Mouse (Mus musculus) embryonic facial prominence, embryonic 11.5 days (tissue): ENCODE measurements around the gene Fbxo46. TPM values are rescaled to one million over a fixed set of nuclear protein-coding genes. Genes with fewer than 3 reads are reported as not detected.
"Not testable (repeated sequence)": the region's sequence is repeated elsewhere in the genome, so short reads cannot be mapped to it uniquely, and the experiment has no call there.

Experiments used
- ATAC-seq: fragments of 200-750 bp; cut with Nextera tagmentation; replicated peaks from 2 replicates; pipeline ENCODE4 v1.8.0; 2017; ENCODE audit warnings: low read depth; ENCODE audit not compliant: insufficient number of reproducible peaks, low FRiP score, low TSS enrichment
- DNase-seq: peaks from one replicate; pipeline ENCODE4 v3.0.0-alpha.2; 2015; ENCODE audit warnings: low spot score
- H3K27ac ChIP-seq: fragments of 300-500 bp; sonication (generic); replicated peaks from 2 replicates; pipeline ENCODE4 v1.5.1; 2014; ENCODE audit warnings: mild to moderate bottlenecking, low read depth, low read length, control low read depth
- H3K27me3 ChIP-seq: fragments of 300-500 bp; sonication (generic); 2 replicates; pipeline ENCODE4 v1.6.1; 2014; ENCODE audit warnings: mild to moderate bottlenecking, low read length, moderate library complexity, mixed read lengths; ENCODE audit not compliant: control insufficient read depth, insufficient read depth
- H3K36me3 ChIP-seq: fragments of 300-500 bp; sonication (generic); replicated peaks from 2 replicates; pipeline ENCODE4 v1.6.1; 2014; ENCODE audit warnings: low read depth, mild to moderate bottlenecking, low read length, moderate library complexity, mixed read lengths; ENCODE audit not compliant: control insufficient read depth, insufficient read depth
- H3K4me1 ChIP-seq: fragments of 300-500 bp; sonication (generic); 2 replicates; pipeline ENCODE4 v1.6.1; 2014; ENCODE audit warnings: low read length, mixed read lengths; ENCODE audit not compliant: control insufficient read depth, insufficient read depth
- H3K4me2 ChIP-seq: fragments of 300-500 bp; sonication (generic); 2 replicates; pipeline ENCODE4 v1.6.1; 2014; ENCODE audit warnings: low read depth, mild to moderate bottlenecking, control low read depth, low read length, moderate library complexity
- H3K4me3 ChIP-seq: fragments of 300-500 bp; sonication (generic); 2 replicates; pipeline ENCODE4 v1.5.1; 2014; ENCODE audit warnings: low read depth, low read length, control low read depth
- H3K9ac ChIP-seq: fragments of 300-500 bp; sonication (generic); replicated peaks from 2 replicates; pipeline ENCODE4 v1.6.1; 2014; ENCODE audit warnings: mild to moderate bottlenecking, control low read depth, low read length
- H3K9me3 ChIP-seq: fragments of 300-500 bp; sonication (generic); replicated peaks from 2 replicates; pipeline ENCODE4 v1.6.1; 2016; ENCODE audit warnings: mild to moderate bottlenecking, low read length, inconsistent platforms, mixed read lengths; ENCODE audit not compliant: control insufficient read depth
- WGBS: fragments of 180-500 bp; shearing (Covaris S2); extraction: QIAGEN DNeasy Blood & Tissue Kit; methylation state at CpG from one replicate; pipeline ENCODE4 v1.1.7; 2014; 5-methylcytosine and 5-hydroxymethylcytosine counted together
- polyA plus RNA-seq: library from polyadenylated mRNA; unstranded; fragments of >200 nt; fragmentation: Nextera tagmentation; extraction: Ambion mirVana; gene quantifications from 2 replicates; pipeline ENCODE4 v1.2.1, GENCODE M21; 2014

The Fbxo46 gene
- polyA plus RNA-seq, 1 experiment from 2014 or later = 7.4 TPM

- ATAC-seq = no peak
- H3K4me2 ChIP-seq = no peak overlapping the region
- WGBS = 49% methylated on average over 5 of the region's 5 CpGs
- no peak overlapping the region for H3K9ac ChIP-seq
- no peak overlapping the region for H3K27ac ChIP-seq
- H3K27me3 ChIP-seq = no peaks in the 10 kb centered on the region
- H3K4me3 ChIP-seq = no peak overlapping the region
- no peaks in the 10 kb centered on the region for H3K4me1 ChIP-seq
- peaks cover 7% of the 10 kb centered on the region for H3K36me3 ChIP-seq
- DNase-seq = peak; percentile 71
- no peaks in the 10 kb centered on the region for H3K9me3 ChIP-seq
Observed at GRCm38 (mm10) chr7:19137380-19137779, 17.7 kb downstream of the Fbxo46 start.

- WGBS = 89% methylated on average over 10 of the region's 10 CpGs
- Histone ChIP-seq H3K4me2 (no peak overlapping the region), H3K36me3 (no peaks in the 10 kb centered on the region; the same call in 1 of the 2 replicates), H3K4me1 (no peaks in the 10 kb centered on the region), H3K9ac (no peak overlapping the region), H3K9me3 (no peaks in the 10 kb centered on the region), H3K4me3 (no peak overlapping the region), H3K27me3 (no peaks in the 10 kb centered on the region), H3K27ac (no peak overlapping the region)
- no peak for DNase-seq
- ATAC-seq = no peak
Observed at GRCm38 (mm10) chr7:19146793-19147192, 27.1 kb downstream of the Fbxo46 start.

GRCm38 (mm10) chr7:19147497-19148045 lies 27.9 kb downstream of the Fbxo46 start:
- no peaks in the 10 kb centered on the region for H3K9me3 ChIP-seq
- no peaks in the 10 kb centered on the region; the same call in 1 of the 2 replicates for H3K36me3 ChIP-seq
- no peak overlapping the region for H3K4me3 ChIP-seq
- no peak overlapping the region for H3K9ac ChIP-seq
- H3K4me2 ChIP-seq = no peak overlapping the region
- no peak overlapping the region for H3K27ac ChIP-seq
- H3K4me1 ChIP-seq = no peaks in the 10 kb centered on the region
- peak; percentile 33 for DNase-seq
- no peak for ATAC-seq
- no peaks in the 10 kb centered on the region for H3K27me3 ChIP-seq
- whole genome bisulfite sequencing = 50% methylated on average over 6 of the region's 6 CpGs

- DNase-seq (no peak), ATAC-seq (no peak)
- peak overlapping the region; percentile 35 for H3K9ac ChIP-seq
- peak overlapping the region; percentile 62 for H3K4me3 ChIP-seq
- WGBS = 13% methylated on average over 20 of the region's 20 CpGs
- H3K4me1 ChIP-seq = no peaks in the 10 kb centered on the region
- peaks cover 3% of the 10 kb centered on the region for H3K36me3 ChIP-seq
- H3K27ac ChIP-seq = no peak overlapping the region
- H3K27me3 ChIP-seq = no peaks in the 10 kb centered on the region
- no peaks in the 10 kb centered on the region for H3K9me3 ChIP-seq
- H3K4me2 ChIP-seq = peak overlapping the region; percentile 65
Observed at GRCm38 (mm10) chr7:19148180-19148874, 28.7 kb downstream of the Fbxo46 start.

GRCm38 (mm10) chr7:19148875-19149541 lies 29.3 kb downstream of the Fbxo46 start, which contains the start of gene Qpctl:
TSS of gene Qpctl (minus strand) at chr7:19149291.
- H3K4me1 ChIP-seq = no peaks in the 10 kb centered on the region
- DNase-seq (peak; percentile 99), ATAC-seq (peak; percentile 94)
- WGBS = under 1% methylated on average over 43 of the region's 43 CpGs
- H3K9ac ChIP-seq = peak within 1 kb of the TSS; percentile 68
- peaks cover 7% of the 10 kb centered on the region for H3K36me3 ChIP-seq
- H3K4me3 ChIP-seq = peak within 1 kb of the TSS; percentile 62
- H3K4me2 ChIP-seq = peak within 1 kb of the TSS; percentile 66
- no peak within 1 kb of the TSS; the same call in 1 of the 2 replicates for H3K27ac ChIP-seq
- H3K9me3 ChIP-seq = no peaks in the 10 kb centered on the region
- H3K27me3 ChIP-seq = no peaks in the 10 kb centered on the region

GRCm38 (mm10) chr7:19149626-19150025 lies 30.0 kb downstream of the Fbxo46 start, which contains the start of gene Snrpd2:
TSS of gene Snrpd2 (plus strand) at chr7:19149722.
- peaks cover 7% of the 10 kb centered on the region for H3K36me3 ChIP-seq

GRCm38 (mm10) chr7:19151121-19151520 lies 31.5 kb downstream of the Fbxo46 start:
- H3K36me3 ChIP-seq, DNase-seq, H3K27ac ChIP-seq, H3K4me2 ChIP-seq, H3K27me3 ChIP-seq, H3K9me3 ChIP-seq, H3K4me3 ChIP-seq, H3K9ac ChIP-seq, H3K4me1 ChIP-seq, ATAC-seq: not testable (repeated sequence)
- 92% methylated on average over 10 of the region's 10 CpGs for WGBS

More at GRCm38 (mm10) chr7:19149626-19150025, 30.0 kb downstream of the Fbxo46 start, which contains the start of gene Snrpd2:
- ATAC-seq = peak; percentile 89
- Histone ChIP-seq H3K27ac (no peak within 1 kb of the TSS; the same call in 1 of the 2 replicates), H3K9me3 (no peaks in the 10 kb centered on the region), H3K27me3 (no peaks in the 10 kb centered on the region), H3K4me2 (peak within 1 kb of the TSS; percentile 66), H3K9ac (peak within 1 kb of the TSS; percentile 68), H3K4me1 (no peaks in the 10 kb centered on the region), H3K4me3 (peak within 1 kb of the TSS; percentile 62)
- peak; percentile 98 for DNase-seq
- WGBS = 0% methylated on average over 24 of the region's 24 CpGs
